Mouse (Mus musculus) embryonic fibroblast, embryonic 13.5 days (primary cell): ENCODE results near the gene Psip1. TPM values are rescaled to one million over a fixed set of nuclear protein-coding genes. Genes with fewer than 3 reads are reported as not detected.
"Not testable (repeated sequence)": the region's sequence is repeated elsewhere in the genome, so short reads cannot be mapped to it uniquely, and the experiment has no call there.

Source experiments
- H3K27ac ChIP-seq: 2 replicates; pipeline ENCODE4 v1.5.1; 2012; ENCODE audit warnings: low read length, control low read depth, inconsistent platforms; ENCODE audit not compliant: insufficient read depth
- H3K4me1 ChIP-seq: 2 replicates; pipeline ENCODE4 v1.6.1; 2011; ENCODE audit warnings: low read length; ENCODE audit not compliant: control insufficient read depth, insufficient read depth
- H3K4me3 ChIP-seq: 2 replicates; pipeline ENCODE4 v1.5.1; 2011; ENCODE audit warnings: mild to moderate bottlenecking, control low read depth, low read length; ENCODE audit not compliant: insufficient read depth
- CTCF ChIP-seq: IDR thresholded peaks from 2 replicates; pipeline ENCODE4 v1.5.1; 2011; ENCODE audit warnings: mild to moderate bottlenecking, control low read depth, low read length, moderate library complexity, borderline replicate concordance; ENCODE audit not compliant: insufficient read depth
- POLR2A ChIP-seq: IDR thresholded peaks from 2 replicates; pipeline ENCODE4 v1.6.1; 2011; ENCODE audit warnings: low read depth, mild to moderate bottlenecking, control low read depth, low read length, moderate library complexity
- polyA plus RNA-seq: library from polyadenylated mRNA; stranded (reverse); fragments of >200 nt; gene quantifications from 2 replicates; pipeline ENCODE4 v1.2.4, GENCODE M21; 2011; ENCODE audit warnings: low read depth; ENCODE audit not compliant: missing spikeins, insufficient read length

Gene Psip1
- 110 and 180 TPM in 2 replicates for polyA plus RNA-seq

GRCm38 (mm10) chr4:83486117-83486901 is at the start of gene Psip1:
Gene Psip1, minus strand, starts transcription at chr4:83486459.
- H3K4me1 ChIP-seq = peaks cover 2% of the 10 kb centered on the region; the same call in 1 of the 2 replicates
- TF ChIP-seq CTCF (no peak), POLR2A (peak; percentile 61; the same call in 1 of the 2 replicates)
- peak within 1 kb of the TSS; percentile 85 for H3K27ac ChIP-seq
- peak within 1 kb of the TSS; percentile 70 for H3K4me3 ChIP-seq

- Histone ChIP-seq H3K4me3 (no peak overlapping the region), H3K4me1 (no peaks in the 10 kb centered on the region), H3K27ac (no peak overlapping the region)
- TF ChIP-seq CTCF (no peak), POLR2A (no peak)
Observed at GRCm38 (mm10) chr4:83534024-83534423, 47.8 kb upstream of the Psip1 start.

- no peak for TF ChIP-seq CTCF
- no peak for TF ChIP-seq POLR2A
- H3K4me1 ChIP-seq = no peaks in the 10 kb centered on the region
- no peak overlapping the region for H3K4me3 ChIP-seq
- no peak overlapping the region for H3K27ac ChIP-seq
Observed at GRCm38 (mm10) chr4:83533168-83533911, 47.1 kb upstream of the Psip1 start.

GRCm38 (mm10) chr4:83530060-83530459 is 43.8 kb upstream of the Psip1 start:
- not testable (repeated sequence) for H3K4me1 ChIP-seq, H3K27ac ChIP-seq, H3K4me3 ChIP-seq

- Histone ChIP-seq H3K4me3 (no peak overlapping the region), H3K27ac (no peak overlapping the region), H3K4me1 (peaks cover 2% of the 10 kb centered on the region)
- no peak for TF ChIP-seq POLR2A
- TF ChIP-seq CTCF = no peak
Observed at GRCm38 (mm10) chr4:83527921-83528320, 41.7 kb upstream of the Psip1 start.

GRCm38 (mm10) chr4:83526988-83527334 is 40.7 kb upstream of the Psip1 start:
- no peak overlapping the region for H3K4me3 ChIP-seq
- H3K4me1 ChIP-seq = peaks cover 2% of the 10 kb centered on the region
- no peak for TF ChIP-seq POLR2A
- no peak for TF ChIP-seq CTCF

GRCm38 (mm10) chr4:83526270-83526987 is 40.2 kb upstream of the Psip1 start:
- TF ChIP-seq CTCF = no peak
- TF ChIP-seq POLR2A = no peak
- H3K4me1 ChIP-seq = peaks cover 2% of the 10 kb centered on the region
- no peak overlapping the region for H3K27ac ChIP-seq
- H3K4me3 ChIP-seq = peak overlapping the region; percentile 19; the same call in 1 of the 2 replicates

More at GRCm38 (mm10) chr4:83526988-83527334, 40.7 kb upstream of the Psip1 start:
- H3K27ac ChIP-seq = no peak overlapping the region

GRCm38 (mm10) chr4:83525690-83526055 is 39.4 kb upstream of the Psip1 start:
- TF ChIP-seq POLR2A (no peak), CTCF (no peak)
- peaks cover 2% of the 10 kb centered on the region for H3K4me1 ChIP-seq
- H3K27ac ChIP-seq = peak overlapping the region; percentile 21
- peak overlapping the region; percentile 69 for H3K4me3 ChIP-seq

GRCm38 (mm10) chr4:83524843-83525689 is 38.8 kb upstream of the Psip1 start, which contains the start of gene Ccdc171:
Gene Ccdc171, plus strand, starts transcription at chr4:83525545.
- Histone ChIP-seq H3K27ac (peak within 1 kb of the TSS; percentile 22), H3K4me1 (peaks cover 2% of the 10 kb centered on the region), H3K4me3 (peak within 1 kb of the TSS; percentile 70)
- peak; percentile 95 for TF ChIP-seq POLR2A
- TF ChIP-seq CTCF = no peak
